Mouse (Mus musculus) kidney, postnatal 25 days (tissue): ENCODE results near the gene Ppp3ca.

Experiments used
- DNase-seq, 2 experiments: peaks; one replicate each; pipeline ENCODE4 v3.0.0; 2021; ENCODE audit warnings: mixed read lengths in 2 of 2

The Ppp3ca gene

DNA sequence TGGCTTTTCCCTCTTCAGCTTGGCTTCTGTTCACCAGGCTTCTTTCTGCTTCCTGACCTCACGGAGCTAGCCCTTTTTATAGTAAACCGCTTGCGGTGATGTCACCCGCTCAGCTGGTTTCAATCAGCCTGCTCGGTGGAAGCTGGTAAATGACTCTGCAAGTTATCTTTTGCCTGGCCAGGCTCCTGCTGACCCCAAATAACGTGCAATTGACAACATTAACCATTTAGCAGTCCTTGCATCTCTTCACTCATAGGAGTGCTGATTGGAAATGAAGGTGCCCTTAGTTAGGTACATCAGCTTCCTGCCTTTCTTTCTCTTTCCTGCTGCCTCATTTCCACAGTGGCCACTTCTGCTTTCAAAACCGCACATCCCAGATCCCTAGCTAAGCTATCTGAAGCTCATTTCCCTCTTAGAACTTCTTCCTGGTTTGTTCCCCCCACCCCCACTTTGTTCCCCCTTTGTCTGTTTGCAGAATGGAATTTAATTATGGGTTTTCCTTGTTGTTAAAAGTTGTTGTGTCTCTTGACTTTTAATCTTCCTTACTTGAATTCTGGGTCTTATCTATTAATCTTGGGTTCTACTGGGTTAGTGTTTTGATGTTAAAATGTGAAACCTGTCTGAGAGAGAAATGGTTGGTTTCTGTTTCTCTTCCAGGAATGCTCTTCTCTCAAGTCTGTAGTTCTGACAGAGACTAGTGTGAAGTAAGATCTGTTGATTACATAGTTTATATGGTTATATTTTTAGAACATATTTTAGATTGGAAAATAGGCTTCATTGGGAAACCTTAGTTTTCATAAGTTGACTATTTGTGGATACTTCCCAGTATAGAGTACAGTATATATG, 55.6 kb downstream of the Ppp3ca start:
- DNase-seq: peak; percentile 49 to 66

DNA sequence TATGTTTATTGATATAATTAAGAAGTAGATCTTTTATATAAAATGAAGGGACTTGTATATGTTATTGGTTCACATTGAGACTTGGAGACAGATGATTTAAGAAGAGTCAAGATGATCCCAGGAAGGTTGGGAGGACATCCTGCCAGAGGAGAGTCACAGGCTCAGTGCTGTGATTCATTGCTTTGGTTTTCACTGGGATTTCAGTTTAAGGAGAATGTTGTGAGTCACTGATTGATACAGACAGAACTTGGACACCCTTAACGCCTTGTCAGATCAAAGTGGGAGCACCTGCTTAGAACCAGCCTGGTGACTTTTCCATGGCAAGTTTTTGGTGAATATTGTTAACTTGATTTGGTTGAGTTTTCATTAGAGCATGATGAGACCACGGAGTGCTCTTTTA, 58.0 kb downstream of the Ppp3ca start:
- no peak for DNase-seq

DNA sequence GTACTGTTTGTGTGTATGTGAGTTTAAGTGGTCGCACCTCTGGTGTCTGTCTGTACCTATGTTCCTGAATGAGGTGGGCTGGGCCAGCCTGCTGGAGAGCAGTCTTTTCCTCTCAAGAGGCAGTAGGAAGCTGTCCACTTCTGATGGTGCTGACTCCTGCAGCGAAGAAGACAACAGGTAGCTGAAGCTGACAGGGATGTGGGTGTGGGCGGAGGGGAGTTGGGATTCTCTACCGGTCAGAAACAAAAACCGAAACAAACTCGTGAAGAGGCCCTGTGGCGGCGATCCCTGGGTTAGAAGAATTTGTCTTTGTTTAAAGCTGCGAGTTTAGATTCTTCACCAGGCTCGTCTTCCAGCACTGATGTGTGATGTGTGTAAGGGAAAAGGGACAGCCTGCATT, 60.1 kb downstream of the Ppp3ca start:
- DNase-seq: no peak

DNA sequence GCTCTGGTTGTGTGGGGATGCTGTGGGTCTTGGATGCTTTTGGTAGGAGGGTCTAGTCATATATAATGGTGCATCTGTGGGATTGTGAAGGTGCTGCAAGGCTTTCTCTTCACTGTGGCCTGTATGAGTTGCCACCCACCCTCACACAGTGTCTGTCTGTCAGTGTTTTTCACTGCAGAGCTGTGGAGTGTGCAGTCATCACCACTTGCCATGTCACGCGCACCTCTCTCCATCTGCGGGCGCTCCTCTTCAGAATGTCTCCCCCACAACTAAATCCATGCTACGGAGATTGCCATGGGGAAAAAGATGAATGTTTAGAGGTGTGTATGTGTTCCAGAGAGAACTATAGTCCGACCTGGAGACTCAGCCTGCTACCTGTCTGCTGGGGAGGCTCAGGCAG, 61.7 kb downstream of the Ppp3ca start:
- no peak for DNase-seq

DNA sequence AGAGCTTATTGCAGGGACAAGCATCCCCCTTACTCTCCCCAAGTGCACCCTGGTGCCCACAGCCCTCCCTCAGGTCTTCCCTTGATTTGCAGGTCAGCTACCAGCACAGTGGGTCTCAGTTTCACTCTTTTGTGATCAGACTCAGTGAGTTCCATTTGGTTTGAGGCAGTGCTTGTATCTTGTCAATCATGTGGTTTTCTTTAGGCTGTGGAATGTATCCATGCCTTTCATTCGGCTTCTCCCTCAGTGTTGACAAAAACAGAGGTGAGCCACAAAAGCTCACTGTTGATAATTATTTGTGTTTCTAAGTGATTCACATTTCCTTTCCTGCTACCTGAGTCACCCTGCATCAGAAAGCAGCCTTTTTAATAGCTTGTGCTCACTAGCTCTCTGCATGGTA, 66.1 kb downstream of the Ppp3ca start:
- DNase-seq: no peak

DNA sequence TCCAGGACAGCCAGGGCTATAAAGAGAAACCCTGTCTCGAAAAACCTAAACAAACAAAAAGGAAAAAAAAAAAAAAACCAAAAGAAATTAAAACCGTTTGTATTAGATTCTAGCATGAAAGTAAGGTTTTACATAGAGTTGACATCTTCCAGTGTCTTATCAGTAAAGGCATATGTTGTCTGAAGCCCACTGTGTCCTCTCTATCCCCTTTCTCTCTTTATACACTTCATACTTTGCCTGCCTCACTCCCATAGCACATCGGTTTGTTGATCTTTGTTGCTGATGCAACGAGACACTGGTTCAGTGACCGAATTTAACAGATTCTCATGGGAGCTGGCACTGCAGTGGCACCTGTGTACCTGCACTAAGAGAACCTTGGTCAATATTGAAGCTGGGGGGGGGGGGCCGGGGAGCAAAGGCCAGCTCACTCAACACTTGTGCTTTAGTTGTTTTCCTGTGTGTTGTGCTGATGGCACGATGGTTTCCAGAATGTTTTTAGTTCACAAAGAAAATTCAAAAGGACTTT, 66.9 kb downstream of the Ppp3ca start:
- no peak for DNase-seq

DNA sequence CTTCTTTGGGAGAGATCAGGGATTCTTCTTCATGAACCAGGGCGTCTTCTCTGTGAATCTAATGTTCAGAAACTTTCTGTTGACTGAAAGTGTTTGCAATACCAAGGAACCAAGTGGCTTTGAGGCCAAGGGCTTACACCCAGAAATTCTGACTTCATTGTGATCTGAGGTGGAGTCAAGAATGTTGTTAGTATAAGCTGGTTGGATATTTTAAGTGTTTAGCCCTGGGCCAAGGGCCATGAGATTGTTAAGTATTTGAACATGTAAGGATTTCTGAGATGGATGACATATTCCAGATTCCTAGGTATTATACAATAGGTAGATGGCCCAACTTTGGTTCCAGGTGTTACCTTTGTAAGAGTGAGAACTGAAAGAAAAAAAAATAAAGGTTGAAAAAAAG, 68.5 kb downstream of the Ppp3ca start:
- no peak for DNase-seq

DNA sequence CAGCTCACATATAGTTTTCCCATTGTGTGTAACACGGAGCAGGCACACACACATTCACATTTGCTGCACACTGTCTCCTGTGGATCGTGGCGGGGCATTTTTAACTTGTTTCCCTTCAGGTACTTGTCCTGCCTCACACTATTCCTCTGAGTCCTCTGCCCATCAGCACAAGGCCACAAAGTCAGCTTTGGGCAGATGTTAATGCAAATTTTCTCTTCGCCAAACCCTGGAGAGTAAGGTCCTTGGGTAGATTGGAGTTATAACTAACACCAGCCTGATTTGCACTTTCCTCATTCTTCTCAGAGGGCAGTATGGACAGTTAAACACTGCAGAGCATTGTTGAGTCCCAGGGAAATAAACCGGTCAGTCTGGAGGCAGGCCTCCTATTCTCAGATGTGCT, 69.0 kb downstream of the Ppp3ca start:
- no peak for DNase-seq

DNA sequence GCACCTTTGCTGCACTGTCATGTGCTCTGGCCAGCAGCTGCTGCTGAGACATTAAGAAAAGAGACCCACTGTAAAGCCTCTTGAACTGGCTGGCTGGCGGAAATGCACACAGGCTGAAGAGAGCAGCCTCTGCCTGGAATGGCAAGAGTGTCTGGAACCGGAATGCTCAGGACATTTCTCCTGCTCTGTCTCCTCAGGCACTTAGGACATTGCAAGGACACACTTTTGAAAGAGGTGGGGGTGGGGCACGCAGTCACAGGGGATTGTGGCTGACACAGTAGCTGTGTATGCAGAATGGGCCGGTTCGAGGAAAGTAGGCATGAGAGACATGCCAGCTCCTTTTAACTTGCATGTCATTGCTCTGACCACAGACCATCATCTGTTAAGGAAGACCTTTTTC, 71.7 kb downstream of the Ppp3ca start:
- peak in 1 of 2 experiments; percentile 39 for DNase-seq

DNA sequence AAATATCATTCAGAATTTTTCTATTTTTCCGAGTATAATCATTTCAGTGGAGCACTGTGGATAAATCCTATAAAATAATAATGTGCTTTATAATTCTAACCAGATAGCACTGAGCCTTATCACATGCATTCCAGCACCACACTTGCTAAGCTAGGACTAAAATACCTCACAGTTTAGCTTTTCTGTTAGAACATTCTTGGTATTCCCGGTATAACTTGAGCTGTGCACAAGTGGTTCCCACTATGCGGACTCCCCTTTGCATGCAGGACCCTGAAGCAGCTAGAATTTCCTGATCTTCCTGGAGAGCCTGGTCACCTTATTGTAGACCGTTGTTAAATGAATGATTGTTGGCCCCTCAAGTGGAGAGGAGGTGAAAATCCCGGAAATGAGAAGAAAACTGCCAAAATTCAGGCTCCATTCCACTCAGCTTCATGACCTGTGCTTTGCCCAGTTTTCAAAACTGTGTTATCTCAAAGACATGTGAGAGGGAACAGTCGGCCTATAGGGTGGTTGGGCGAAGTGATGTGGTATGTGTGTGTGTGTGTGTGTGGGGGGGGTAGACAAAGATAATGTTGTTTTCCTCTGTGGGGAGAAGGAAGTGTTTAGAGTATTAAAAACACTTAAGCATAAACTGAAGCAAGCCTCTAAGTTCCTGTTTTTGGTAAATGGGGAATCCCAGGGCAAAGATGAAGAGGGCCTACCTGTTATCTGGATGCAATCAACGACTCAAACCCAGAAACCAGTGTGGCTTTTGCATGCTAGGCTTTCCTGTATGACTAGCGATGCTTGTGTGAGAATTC, 72.5 kb downstream of the Ppp3ca start:
- DNase-seq: no peak

DNA sequence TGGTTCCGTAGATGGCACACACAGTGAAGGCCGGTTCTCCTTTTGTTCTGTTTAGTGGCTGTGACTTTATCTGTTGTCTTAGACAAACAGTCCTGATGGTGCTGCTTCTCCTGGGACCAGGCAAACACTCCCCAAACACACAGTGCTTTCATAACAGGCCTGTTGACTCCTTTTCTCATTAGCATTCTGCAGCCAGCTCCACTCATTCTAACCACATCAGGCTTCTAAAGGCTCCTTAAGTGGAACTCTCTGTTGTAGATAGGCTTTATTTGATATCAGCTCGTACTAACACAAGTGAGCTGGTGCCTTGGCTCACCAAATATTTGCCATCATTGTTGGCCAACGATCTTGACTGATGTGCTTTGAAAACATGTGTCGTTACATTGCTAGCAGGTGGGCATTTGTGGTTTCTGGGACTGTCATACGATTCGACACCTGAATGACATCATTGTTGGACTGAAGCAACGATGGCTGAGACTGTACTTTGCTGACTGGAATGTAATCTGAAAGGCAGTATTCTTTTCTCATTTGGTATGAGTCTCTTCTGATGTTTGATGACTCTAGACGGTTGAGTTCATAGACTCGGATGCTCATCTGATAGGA, 74.5 kb downstream of the Ppp3ca start:
- DNase-seq: no peak

DNA sequence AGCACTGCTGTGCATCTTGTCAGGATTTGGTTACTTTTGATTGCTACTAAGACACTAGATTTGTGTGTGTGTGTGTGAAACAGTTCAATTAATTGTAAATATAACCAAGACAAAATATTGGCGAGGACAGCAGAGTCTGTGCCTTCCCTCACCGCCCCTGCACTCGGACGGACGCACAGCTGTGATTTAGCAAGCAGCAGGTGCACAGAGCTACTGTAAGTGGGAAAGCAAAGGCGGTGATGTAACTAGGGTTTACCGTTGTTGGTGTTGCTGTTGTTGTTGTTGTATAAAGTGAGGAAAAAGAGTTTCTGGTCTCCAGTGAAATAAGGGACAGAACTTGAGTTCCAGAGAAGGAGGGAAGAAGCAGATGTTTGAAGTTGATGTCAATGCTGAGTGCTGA, 75.5 kb downstream of the Ppp3ca start:
- DNase-seq: no peak

DNA sequence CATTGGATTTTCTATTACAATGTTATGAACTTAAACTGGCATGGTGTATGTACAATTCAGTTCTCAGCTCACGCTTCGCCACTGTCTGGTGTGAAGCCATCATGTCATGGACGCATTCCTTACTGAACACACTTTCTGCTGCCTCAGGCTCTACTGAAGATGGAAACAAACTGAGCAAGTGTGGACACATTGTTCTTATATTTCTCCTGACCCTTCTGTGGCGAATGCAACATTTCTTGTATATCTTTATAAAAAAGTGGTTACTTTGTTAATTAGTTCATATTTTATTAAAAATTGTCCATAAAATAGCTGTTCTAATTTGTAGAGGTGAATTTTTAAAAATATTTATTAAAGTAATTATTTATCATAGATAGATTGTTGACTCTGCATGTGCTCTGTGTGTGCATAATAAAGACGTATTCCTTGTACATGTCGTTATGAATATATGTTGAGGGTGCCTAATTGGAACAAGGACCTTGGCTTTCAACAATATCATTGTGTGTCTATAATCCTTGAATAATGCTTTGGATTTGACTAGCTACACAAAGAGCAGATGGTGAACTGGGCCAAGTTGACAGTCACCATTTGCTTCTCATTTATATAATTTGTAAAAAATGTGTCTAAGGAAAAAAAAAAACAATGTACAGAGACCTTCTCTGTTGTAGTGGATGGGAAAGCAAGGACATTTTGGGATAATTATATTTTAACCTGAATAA, 79.0 kb downstream of the Ppp3ca start:
- DNase-seq: no peak

DNA sequence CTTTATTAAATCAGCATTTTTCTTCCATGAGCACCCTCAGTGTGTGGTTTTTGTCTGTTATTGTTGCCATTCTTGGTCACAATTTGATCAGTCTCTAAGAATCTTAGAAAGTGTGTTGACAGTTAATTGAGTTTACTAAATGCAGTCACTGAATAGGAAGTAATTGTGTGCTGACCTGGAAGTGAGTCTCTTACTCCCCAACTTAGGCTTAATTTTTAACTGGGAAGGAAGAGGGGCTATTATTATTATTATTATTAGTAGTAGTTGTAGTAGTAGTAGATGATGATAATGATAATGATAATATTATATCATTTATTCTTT, 79.5 kb downstream of the Ppp3ca start:
- DNase-seq: no peak

DNA sequence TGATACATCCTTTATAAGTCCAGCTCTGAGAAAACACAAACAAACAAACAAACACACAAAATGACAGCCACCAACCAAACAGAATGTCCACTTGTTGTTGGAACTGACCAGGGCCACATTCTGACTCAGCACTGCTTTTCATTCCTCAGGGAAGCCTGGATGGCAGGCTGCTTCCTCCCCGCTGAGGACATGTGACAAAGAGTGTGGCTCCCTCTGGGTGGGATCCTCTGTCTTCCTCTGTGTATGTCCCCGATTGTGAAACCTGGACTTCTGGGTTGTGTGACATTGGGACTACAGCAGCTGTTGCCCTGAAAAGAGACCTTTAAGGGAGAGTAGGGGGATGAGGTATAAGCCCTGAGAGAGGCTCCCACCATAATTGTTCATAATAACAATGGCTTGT, 80.0 kb downstream of the Ppp3ca start:
- no peak for DNase-seq

DNA sequence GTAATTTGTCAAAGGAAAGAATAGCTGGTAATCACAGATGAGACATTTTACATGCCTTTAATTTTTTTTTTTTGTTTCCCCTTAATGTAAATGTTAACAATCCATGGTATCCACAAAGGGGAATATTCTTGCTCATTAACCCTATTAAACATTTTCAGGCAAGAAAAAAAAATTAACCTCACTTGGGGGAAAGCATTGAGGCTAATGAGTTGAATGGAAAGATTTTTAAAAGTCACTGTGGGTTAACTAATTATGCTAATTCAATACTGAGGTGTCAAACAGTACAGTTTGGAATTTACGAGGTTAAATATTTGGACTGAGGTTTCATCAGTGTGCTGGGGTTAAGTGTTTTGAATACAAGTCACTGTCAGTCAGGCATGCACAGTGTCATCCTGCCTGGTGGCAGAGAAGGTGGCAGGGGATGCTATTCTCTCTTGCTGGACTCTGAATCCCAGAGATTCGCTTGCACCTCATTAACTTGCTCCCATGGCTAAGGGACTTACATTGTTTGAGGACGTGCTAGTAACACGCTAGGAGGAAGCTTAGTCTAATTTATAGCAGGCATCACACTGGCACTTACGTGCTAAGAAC, 82.3 kb downstream of the Ppp3ca start:
- no peak for DNase-seq

DNA sequence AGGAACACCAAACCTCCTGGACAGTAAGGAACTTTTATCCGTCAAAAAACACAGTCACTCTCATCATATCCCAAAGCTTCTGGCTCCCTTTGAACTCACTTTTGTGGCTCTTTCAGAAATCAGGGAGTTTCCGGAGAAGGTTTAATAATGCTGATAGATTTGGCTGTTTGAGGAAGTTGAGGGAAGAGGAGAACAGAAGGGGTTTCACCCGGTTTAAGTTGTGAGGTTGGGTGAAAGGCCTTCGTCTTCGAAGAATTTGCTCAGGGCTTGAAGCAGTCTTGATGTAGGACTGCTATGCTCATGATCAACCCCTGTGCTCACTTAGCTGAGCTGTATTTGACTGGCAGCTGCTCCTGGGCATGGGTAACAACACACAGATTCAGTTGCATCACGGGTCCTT, 86.2 kb downstream of the Ppp3ca start:
- no peak for DNase-seq

DNA sequence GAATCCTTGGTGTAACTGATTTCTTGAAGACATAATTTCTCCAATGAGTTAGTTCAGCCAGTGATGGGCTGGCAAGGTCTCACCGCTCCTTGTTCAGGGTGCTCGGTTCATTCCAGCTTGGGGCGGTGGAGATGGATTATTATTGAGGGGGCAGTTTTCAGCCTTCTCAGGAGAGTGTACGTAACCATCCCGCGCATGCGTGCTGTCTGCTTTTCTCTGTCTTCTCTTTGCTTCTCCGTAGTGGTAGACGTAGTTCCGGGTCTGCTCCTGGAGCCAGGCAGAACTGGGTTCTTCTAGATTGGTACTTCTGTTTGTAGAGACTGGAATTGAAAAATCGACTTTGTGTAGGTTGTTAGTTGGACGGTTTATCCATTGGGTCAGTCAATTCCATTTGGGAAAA, 89.5 kb downstream of the Ppp3ca start:
- DNase-seq: no peak

DNA sequence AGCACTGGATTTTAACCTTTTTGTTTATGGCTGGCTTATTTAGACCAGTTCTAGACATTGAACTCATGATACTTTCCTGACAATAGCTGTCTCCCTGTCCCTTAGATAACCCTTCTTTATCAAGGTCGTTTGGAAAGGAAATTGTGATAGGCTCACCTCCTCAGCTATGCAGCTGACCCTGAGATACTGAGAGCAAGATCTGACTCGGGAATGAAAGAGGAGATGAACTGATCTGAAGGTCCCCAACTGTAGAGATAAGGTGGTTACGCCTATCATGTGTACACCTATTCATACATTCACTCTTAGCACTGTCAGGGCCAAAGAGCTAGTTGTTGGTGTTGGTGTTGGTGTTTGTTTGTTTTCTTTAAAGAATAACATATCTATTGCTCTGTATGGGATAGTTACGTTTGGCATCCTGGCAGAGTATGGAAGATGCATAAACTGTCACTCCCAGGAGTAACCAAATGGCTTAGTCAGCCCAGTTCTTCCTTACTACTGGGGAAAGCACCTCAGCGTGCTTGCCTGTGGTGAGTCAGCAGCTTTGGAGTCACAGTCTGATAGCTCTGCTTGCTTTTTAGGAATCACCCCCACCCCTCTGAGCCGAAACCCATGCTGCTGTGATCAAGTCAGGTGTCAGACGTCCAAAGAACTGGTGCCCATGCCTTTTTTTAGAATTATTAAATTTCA, 91.5 kb downstream of the Ppp3ca start:
- DNase-seq: no peak

DNA sequence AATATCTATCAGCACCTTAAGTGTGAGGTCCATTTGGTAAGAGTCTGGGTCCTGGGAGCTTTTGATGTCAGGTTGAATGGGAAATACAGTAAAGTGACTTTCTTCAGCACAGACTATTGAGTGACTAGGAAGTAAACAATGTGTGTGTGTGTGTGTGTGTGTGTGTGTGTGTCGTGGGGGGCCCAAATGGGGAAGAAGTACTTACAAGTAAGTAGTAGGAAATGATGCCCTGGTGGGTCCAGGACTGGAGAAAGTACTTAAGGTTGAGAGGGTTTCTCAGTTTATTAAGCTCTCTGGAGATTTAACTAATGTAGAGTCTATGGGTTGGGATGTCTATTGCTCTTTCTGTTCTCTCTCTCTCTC, 92.0 kb downstream of the Ppp3ca start:
- DNase-seq: no peak

DNA sequence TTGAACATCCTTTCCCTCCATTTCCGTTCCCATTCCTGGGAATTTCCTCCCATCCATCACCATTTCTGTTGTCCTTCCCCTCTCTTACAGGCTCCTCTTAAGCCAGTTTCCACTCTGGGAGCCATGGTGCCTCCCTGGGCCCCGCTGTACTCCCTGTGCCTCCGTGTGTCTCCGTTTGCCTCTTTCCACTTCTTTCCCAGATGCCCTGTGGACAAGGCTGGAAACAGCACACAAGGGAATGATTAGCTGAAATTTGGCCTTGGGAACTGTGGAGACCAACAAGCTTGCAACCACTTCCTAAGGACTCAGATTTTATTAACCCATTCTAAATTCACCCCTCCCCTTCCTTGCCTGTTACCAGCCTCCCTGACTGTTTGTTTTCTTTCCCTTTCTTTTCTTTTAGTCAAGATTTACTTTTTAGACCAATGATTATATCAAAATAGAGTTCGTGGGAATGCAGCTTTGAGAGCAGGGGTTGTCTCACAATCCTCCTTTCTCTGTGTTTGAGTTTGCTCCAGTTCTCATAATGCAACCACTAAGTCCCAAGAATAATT, 93.9 kb downstream of the Ppp3ca start:
- no peak for DNase-seq

DNA sequence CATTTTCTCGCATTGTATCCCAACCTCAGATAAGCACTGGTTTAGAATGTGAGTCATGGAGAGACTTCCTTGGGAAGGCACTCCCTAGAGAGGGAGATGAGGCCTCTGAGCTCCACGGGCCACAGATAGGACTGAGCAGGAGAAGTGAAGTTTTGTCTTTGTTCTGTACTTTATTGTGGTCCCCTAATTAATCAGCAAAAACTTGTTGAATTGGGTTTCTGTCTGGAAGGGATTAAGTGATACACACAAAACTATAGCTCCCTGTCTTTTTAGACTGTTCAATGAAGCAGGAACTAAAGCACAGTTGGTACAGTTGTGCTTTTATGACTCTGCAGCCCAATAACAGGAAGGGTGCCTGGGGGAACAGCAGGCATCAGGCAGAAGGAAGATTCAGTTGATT, 95.6 kb downstream of the Ppp3ca start:
- DNase-seq: no peak
